Mouse (Mus musculus): ENCODE measurements at regions not wholly inside any gene's neighbourhood (a gene's known extent, or its start where the extent isn't known, plus 50 kb on each side); places are given as distances from the start of the nearest gene placed in this dataset.

DNA sequence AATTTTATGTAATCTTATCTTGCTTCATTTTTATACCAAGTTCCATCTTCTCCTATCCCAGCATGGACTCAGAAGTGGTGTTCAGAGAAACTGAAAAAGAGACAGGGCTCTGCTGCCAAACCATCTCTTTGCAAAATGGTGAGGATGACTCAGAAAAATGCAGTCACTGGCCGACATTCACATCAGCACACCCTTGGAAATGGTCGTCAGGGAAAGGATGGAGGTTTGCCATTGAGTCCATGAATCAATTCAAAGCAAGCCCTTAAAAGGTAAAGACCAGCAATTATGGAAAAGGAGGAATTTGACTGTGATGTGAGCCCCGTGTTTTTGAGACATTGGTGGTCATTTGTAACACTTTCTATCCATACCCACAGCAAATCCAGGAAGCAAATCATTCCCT lies 327.7 kb downstream of the Gsdmc2 start:
- TF ChIP-seq CTCF (IDR thresholded peaks at IDR 0.05; ENCODE audit: control insufficient read depth, insufficient read depth, insufficient replicate concordance, low read depth, low read length) (no peak), POLR2A (IDR thresholded peaks at IDR 0.05; ENCODE audit: control insufficient read depth, low read depth, low read length) (no peak)

All from testis, adult 2 months (tissue).